Mouse (Mus musculus) liver, postnatal 0 days (tissue): ENCODE measurements at regions not wholly inside any gene's neighbourhood (a gene's known extent, or its start where the extent isn't known, plus 50 kb on each side); places are given as distances from the start of the nearest gene placed in this dataset.

Experiments
- ATAC-seq: fragments of 200-750 bp; cut with Nextera tagmentation; 2 replicates; pipeline ENCODE4 v1.8.0; 2017; ENCODE audit warnings: mild to moderate bottlenecking, moderate library complexity
- DNase-seq: peaks from one replicate; pipeline ENCODE4 v3.0.0-alpha.2; 2016
- H3K27ac ChIP-seq: fragments of 300-500 bp; sonication (generic); 2 replicates; pipeline ENCODE4 v1.5.1; 2014; ENCODE audit warnings: antibody characterized with exemption, moderate library complexity, mild to moderate bottlenecking, low read depth
- H3K27me3 ChIP-seq: fragments of 300-500 bp; sonication (generic); 2 replicates; pipeline ENCODE4 v1.6.1; 2014; ENCODE audit warnings: low read length, control low read depth, mixed read lengths; ENCODE audit not compliant: insufficient read depth
- H3K36me3 ChIP-seq: fragments of 300-500 bp; sonication (generic); replicated peaks from 2 replicates; pipeline ENCODE4 v1.6.1; 2014; ENCODE audit warnings: mild to moderate bottlenecking, control low read depth, low read length, moderate library complexity, mixed read lengths; ENCODE audit not compliant: insufficient read depth
- H3K4me1 ChIP-seq: fragments of 300-500 bp; sonication (generic); 2 replicates; pipeline ENCODE4 v1.6.1; 2014; ENCODE audit warnings: antibody characterized with exemption, mild to moderate bottlenecking, control low read depth; ENCODE audit not compliant: insufficient read depth
- H3K4me2 ChIP-seq: fragments of 300-500 bp; sonication (generic); 2 replicates; pipeline ENCODE4 v1.6.1; 2014; ENCODE audit warnings: low read depth, mild to moderate bottlenecking, low read length, moderate library complexity, mixed read lengths
- H3K4me3 ChIP-seq: fragments of 300-500 bp; sonication (generic); 2 replicates; pipeline ENCODE4 v1.5.1; 2014; ENCODE audit warnings: low read depth, low read length
- H3K9ac ChIP-seq: fragments of 300-500 bp; sonication (generic); replicated peaks from 2 replicates; pipeline ENCODE4 v1.6.1; 2014; ENCODE audit warnings: mild to moderate bottlenecking, moderate library complexity
- H3K9me3 ChIP-seq: fragments of 300-500 bp; sonication (generic); 2 replicates; pipeline ENCODE4 v1.6.1; 2016; ENCODE audit warnings: mild to moderate bottlenecking, control low read depth, low read length, mixed read lengths
- CTCF ChIP-seq: sonication (generic); IDR thresholded peaks from 2 replicates; pipeline ENCODE4 v1.5.1; 2016; ENCODE audit warnings: antibody characterized with exemption, low read depth
- EP300 ChIP-seq: IDR thresholded peaks from 2 replicates; pipeline ENCODE4 v1.6.1; 2016; ENCODE audit warnings: antibody characterized with exemption, low read depth, mild to moderate bottlenecking
- WGBS: fragments of 180-500 bp; shearing (Covaris S2); extraction: QIAGEN DNeasy Blood & Tissue Kit; methylation state at CpG from one replicate; pipeline ENCODE4 v1.1.7; 2014; ENCODE audit not compliant: insufficient replicate concordance; 5-methylcytosine and 5-hydroxymethylcytosine counted together

GRCm38 (mm10) chr17:45789777-45790176 lies 56.1 kb upstream of the 1600014C23Rik start:
- Histone ChIP-seq H3K9ac (no peak overlapping the region), H3K27ac (no peak overlapping the region), H3K27me3 (no peaks in the 10 kb centered on the region), H3K9me3 (no peaks in the 10 kb centered on the region), H3K4me2 (no peak overlapping the region), H3K4me3 (no peak overlapping the region), H3K36me3 (no peaks in the 10 kb centered on the region), H3K4me1 (no peaks in the 10 kb centered on the region)
- DNase-seq (no peak), ATAC-seq (no peak)
- TF ChIP-seq CTCF: no peak
- TF ChIP-seq EP300: no peak
- WGBS: 53% methylated on average over 6 of the region's 6 CpGs

DNA sequence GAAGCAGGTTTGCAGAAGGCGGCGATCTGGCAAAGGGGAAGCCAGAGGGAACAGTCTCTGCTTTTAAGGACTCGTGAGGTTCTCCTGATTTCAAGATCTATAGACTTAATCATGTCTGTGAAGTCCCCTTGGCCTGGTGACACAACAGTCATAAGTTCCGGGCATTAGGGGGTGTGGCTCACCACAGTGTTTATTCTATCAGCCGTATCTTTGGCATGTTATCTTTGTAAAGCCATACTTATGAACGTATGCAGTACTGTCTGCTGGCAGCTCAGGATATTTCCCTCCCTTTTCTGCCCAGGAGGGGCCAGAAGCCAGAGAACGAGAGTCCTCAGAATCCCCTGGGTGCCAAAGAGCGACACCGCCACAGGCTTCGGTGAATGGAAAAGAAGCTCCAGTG lies 51.3 kb upstream of the 1600014C23Rik start:
- WGBS: 58% methylated on average over 10 of the region's 10 CpGs
- H3K36me3 ChIP-seq: no peaks in the 10 kb centered on the region
- H3K9me3 ChIP-seq: no peaks in the 10 kb centered on the region
- DNase-seq (no peak), ATAC-seq (no peak)
- H3K27me3 ChIP-seq: no peaks in the 10 kb centered on the region
- no peak overlapping the region for H3K4me2 ChIP-seq
- TF ChIP-seq EP300 (no peak), CTCF (no peak)
- no peak overlapping the region for H3K4me3 ChIP-seq
- H3K9ac ChIP-seq: no peak overlapping the region
- H3K27ac ChIP-seq: no peak overlapping the region
- no peaks in the 10 kb centered on the region for H3K4me1 ChIP-seq

DNA sequence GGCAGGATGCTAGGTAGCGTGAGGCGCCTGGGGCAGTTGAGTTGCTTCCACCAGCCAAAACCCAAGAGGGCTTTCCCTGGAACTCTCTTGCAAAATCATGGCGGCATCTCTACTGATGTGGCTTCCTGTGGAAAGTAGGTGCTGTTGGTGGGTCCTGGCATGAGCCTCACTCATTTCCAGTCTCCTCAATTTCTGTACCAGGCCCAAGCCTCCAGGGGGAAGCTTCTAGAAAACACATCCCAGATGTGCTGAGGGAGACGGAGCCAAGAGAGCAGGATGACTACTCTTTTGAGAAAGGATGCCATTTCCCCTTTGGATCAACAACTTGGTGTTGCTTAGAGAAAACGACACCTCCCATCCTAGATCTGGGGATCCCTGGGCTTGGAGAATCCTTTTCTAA lies 50.9 kb upstream of the 1600014C23Rik start:
- ATAC-seq: no peak
- Histone ChIP-seq H3K4me2 (no peak overlapping the region), H3K4me3 (no peak overlapping the region), H3K9ac (no peak overlapping the region), H3K9me3 (no peaks in the 10 kb centered on the region), H3K36me3 (no peaks in the 10 kb centered on the region), H3K4me1 (no peaks in the 10 kb centered on the region), H3K27ac (no peak overlapping the region), H3K27me3 (no peaks in the 10 kb centered on the region)
- TF ChIP-seq CTCF (no peak), EP300 (no peak)
- 76% methylated on average over 5 of the region's 5 CpGs for WGBS
- no peak for DNase-seq
